Mouse (Mus musculus) adrenal gland, postnatal 36 days (tissue): ENCODE measurements around the gene Mta1. TPM values are rescaled to one million over a fixed set of nuclear protein-coding genes. Genes with fewer than 3 reads are reported as not detected.

ENCODE experiments used
- DNase-seq, 2 experiments: peaks; one replicate each; pipeline ENCODE4 v3.0.0; 2021; ENCODE audit warnings: mixed read lengths in 1 of 2
- microRNA-seq: library from miRNA; unstranded; fragments of <30 nt; microRNA quantifications from one replicate; pipeline ENCODE4 v1.2.0, GENCODE M21; 2021
- total RNA-seq, 2 experiments: library from RNA; stranded (reverse); gene quantifications; 2 replicates each; pipeline ENCODE4 v1.2.3; 2021

Gene Mta1
- total RNA-seq, 2 experiments from 2014 or later: 76.8 to 99.8 TPM

- no peak for DNase-seq
Measured at GRCm38 (mm10) chr12:113186326-113187010, 88.4 kb downstream of the Mta1 start.

Small RNAs within 50 kb of the gene (microRNA-seq; reads per million reads assigned to microRNA genes)
- not detected for gene Gm44471

Other genes starting within 250 kb of the Mta1 start
- under 1 TPM; 0.33 to 0.40 TPM for gene Gpr132, start 230.1 kb upstream of the Mta1 start, total RNA-seq
- 1 to 10 TPM; 4.3 to 6.5 TPM for gene Jag2, start 168.5 kb upstream of the Mta1 start, total RNA-seq
- gene Nudt14, start 156.2 kb upstream of the Mta1 start, total RNA-seq: 10 to 100 TPM; 26.5 to 34.7 TPM
- gene Btbd6, start 121.8 kb upstream of the Mta1 start, total RNA-seq: 10 to 100 TPM; 15.5 to 23.7 TPM
- gene Brf1, start 97.6 kb upstream of the Mta1 start, total RNA-seq: 10 to 100 TPM; 42.9 to 49.6 TPM
- 10 to 100 TPM; 39.7 to 46.3 TPM for gene Pacs2, start 83.8 kb upstream of the Mta1 start, total RNA-seq
- gene Tex22, start 23.8 kb upstream of the Mta1 start, total RNA-seq: under 1 TPM in 1 of 2 experiments, not detected in 1; 0.46 TPM
- 10 to 100 TPM; 51.8 to 52.5 TPM for gene Crip2, start 42.0 kb downstream of the Mta1 start, total RNA-seq
- 10 to 100 TPM; 44.1 to 71.1 TPM for gene Crip1, start 48.0 kb downstream of the Mta1 start, total RNA-seq
- 1 to 10 TPM; 1.7 TPM for gene Tedc1, start 58.1 kb downstream of the Mta1 start, total RNA-seq
- 1 to 10 TPM; 4.5 to 7.4 TPM for gene Tmem121, start 87.7 kb downstream of the Mta1 start, total RNA-seq